13 mouse cellular contexts compared by ENCODE assay signal in genomic region chrX:160583589-160583988, GRCm38 (mm10).
A peak's percentile ranks its signal among the peaks of the same experiment; 100 is the strongest.
DNase-seq lines count a peak whose midpoint lies in the region; ATAC-seq lines count a peak whose summit lies in the region.
"Had no signal": no experiment of that assay in that cellular context is flagged by ENCODE, and none has a peak within 500 bp of the region (broad histone marks: within the 10 kb centered on the region; RNA-seq: fewer than 3 reads in every experiment).

No protein-coding gene starts in this region.

- no peaks in the 10 kb centered on the region for H3K36me3 ChIP-seq in midbrain, embryonic 13.5 days
- H3K36me3 ChIP-seq in midbrain, embryonic 10.5 days, result peaks cover 11% of the 10 kb centered on the region
- no peaks in the 10 kb centered on the region for H3K36me3 ChIP-seq in hindbrain, embryonic 12.5 days

- H3K9ac ChIP-seq in midbrain, embryonic 13.5 days (replicated peaks), result no peak overlapping the region
- H3K9ac ChIP-seq in hindbrain, embryonic 12.5 days, result no peak overlapping the region
- H3K9ac ChIP-seq: liver, embryonic 12.5 days had no signal

- DNase-seq in heart, postnatal 4 days, result peak; percentile 29
- DNase-seq in heart, adult 8-10 months (ENCODE audit: low spot score), result no peak
- no peak for DNase-seq in midbrain, embryonic 10.5 days (ENCODE audit: low spot score)
- peak; percentile 25 for DNase-seq in retina, postnatal 1 day
- DNase-seq in left cerebral cortex, postnatal 10 days (ENCODE audit: extremely low spot score in 1 of 2, low spot score in 2 of 2), result no peak
- DNase-seq: adrenal gland, postnatal 10 days; thymus, postnatal 14 days had no signal

- intact Hi-C loops in left cerebral cortex, postnatal 10 days (cut with DNase I), result loop anchor here (5.0 kb wide), 1 partner anchor 449 kb away; no protein-coding TSS in a partner anchor

- 71% methylated on average over 5 of the region's 5 CpGs for WGBS in midbrain, embryonic 13.5 days
- WGBS in midbrain, embryonic 10.5 days, result 81% methylated on average over 5 of the region's 5 CpGs
- 71% methylated on average over 5 of the region's 5 CpGs for WGBS in hindbrain, embryonic 12.5 days

- ATAC-seq in midbrain, embryonic 13.5 days, result peak; percentile 68; the same call in 1 of the 2 replicates
- peak; percentile 50; the same call in 1 of the 2 replicates for ATAC-seq in hindbrain, embryonic 12.5 days (ENCODE audit: low FRiP score)
- ATAC-seq: intestine, embryonic 16.5 days; liver, embryonic 12.5 days had no signal

- H3K4me3 ChIP-seq in midbrain, embryonic 13.5 days (replicated peaks), result no peak overlapping the region
- H3K4me3 ChIP-seq in midbrain, embryonic 10.5 days, result no peak overlapping the region
- H3K4me3 ChIP-seq in hindbrain, embryonic 12.5 days, result no peak overlapping the region
- H3K4me3 ChIP-seq: liver, embryonic 12.5 days had no signal

- H3K9me3 ChIP-seq in midbrain, embryonic 13.5 days, result no peaks in the 10 kb centered on the region
- no peaks in the 10 kb centered on the region for H3K9me3 ChIP-seq in midbrain, embryonic 10.5 days (replicated peaks)
- H3K9me3 ChIP-seq in hindbrain, embryonic 12.5 days (replicated peaks), result no peaks in the 10 kb centered on the region
- H3K9me3 ChIP-seq: G1E; liver, embryonic 12.5 days had no signal

- peaks cover 35% of the 10 kb centered on the region; the same call in 1 of the 2 replicates for H3K27me3 ChIP-seq in midbrain, embryonic 13.5 days
- peaks cover 95% of the 10 kb centered on the region for H3K27me3 ChIP-seq in midbrain, embryonic 10.5 days (ENCODE audit: low read depth, poor library complexity, severe bottlenecking)
- H3K27me3 ChIP-seq in hindbrain, embryonic 12.5 days, result peaks cover 24% of the 10 kb centered on the region

- H3K4me2 ChIP-seq in midbrain, embryonic 13.5 days (replicated peaks), result no peak overlapping the region
- H3K4me2 ChIP-seq in hindbrain, embryonic 12.5 days (replicated peaks), result no peak overlapping the region
- H3K4me2 ChIP-seq: heart, embryonic 11.5 days; liver, embryonic 12.5 days had no signal

- no peak overlapping the region for H3K27ac ChIP-seq in midbrain, embryonic 13.5 days
- no peak overlapping the region for H3K27ac ChIP-seq in midbrain, embryonic 10.5 days (replicated peaks)
- no peak overlapping the region for H3K27ac ChIP-seq in hindbrain, embryonic 12.5 days
- H3K27ac ChIP-seq: liver, embryonic 12.5 days had no signal

- no peaks in the 10 kb centered on the region for H3K4me1 ChIP-seq in midbrain, embryonic 13.5 days (replicated peaks)
- no peaks in the 10 kb centered on the region for H3K4me1 ChIP-seq in midbrain, embryonic 10.5 days
- H3K4me1 ChIP-seq in hindbrain, embryonic 12.5 days, result no peaks in the 10 kb centered on the region
- H3K4me1 ChIP-seq: liver, embryonic 12.5 days had no signal

Comparison
In these comparisons a context has a peak if more than half of its experiments do, and no peak if none do; other contexts are left out.
1. DNase-seq: peak in heart, postnatal 4 days (single experiment) and retina, postnatal 1 day (single experiment); none in heart, adult 8-10 months (single experiment), midbrain, embryonic 10.5 days (single experiment) and left cerebral cortex, postnatal 10 days (0 of 2).